Mouse (Mus musculus): ENCODE measurements around the gene Paqr5. TPM values are rescaled to one million over a fixed set of nuclear protein-coding genes. Genes with fewer than 3 reads are reported as not detected.
A peak's percentile ranks its signal among the peaks of the same experiment; 100 is the strongest.

Gene Paqr5
- polyA plus RNA-seq, 2 experiments from 2014 or later: 0.54 to 1.2 TPM

- no peak for ATAC-seq
These were observed 18.3 kb downstream of the Paqr5 start for GRCm38 (mm10) chr9:62008360-62008759.

GRCm38 (mm10) chr9:62007028-62007427, 19.6 kb downstream of the Paqr5 start:
- ATAC-seq: no peak

GRCm38 (mm10) chr9:62003611-62004010, 23.0 kb downstream of the Paqr5 start:
- no peak for ATAC-seq

DNA sequence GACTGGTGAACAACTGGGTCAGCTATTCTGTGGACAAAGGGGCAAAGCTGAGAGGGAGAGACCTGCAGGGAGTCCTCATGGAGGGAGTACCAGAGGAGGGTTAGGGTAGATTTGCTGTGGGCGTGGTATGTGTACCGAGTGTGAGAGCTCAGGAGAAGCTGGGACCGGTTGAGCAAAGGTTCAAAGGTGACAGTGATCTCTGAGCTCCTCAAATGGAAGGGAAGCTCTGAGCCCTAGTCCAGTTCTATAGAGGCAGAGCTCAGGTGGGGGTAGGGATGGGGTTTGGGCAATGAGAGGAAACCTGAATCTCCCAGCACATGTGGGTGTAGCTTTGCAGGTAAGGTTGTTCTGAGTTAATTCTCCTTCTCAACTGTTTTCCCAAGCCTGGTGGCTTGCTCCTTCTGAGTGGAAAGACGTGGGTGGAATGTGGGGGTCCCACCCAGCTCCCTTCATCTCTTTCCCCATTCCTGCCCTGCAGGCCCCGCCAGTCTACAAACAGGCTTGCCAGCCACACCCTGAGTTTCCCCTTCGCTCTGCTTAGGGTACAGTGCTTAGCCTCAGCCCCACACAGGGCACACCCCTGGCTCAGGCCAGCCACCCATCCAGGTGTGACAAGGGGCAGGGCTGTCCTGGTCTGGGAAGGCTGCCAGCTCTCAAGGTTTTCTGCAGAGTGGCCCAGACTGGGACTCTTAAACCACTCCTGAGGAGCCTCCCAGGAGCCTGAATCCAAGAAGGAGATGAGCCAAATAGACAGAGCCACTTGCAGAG, 26.8 kb downstream of the Paqr5 start:
- no peak for ATAC-seq

- no peak for ATAC-seq
These were observed 28.8 kb downstream of the Paqr5 start for GRCm38 (mm10) chr9:61997860-61998259.

- ATAC-seq: no peak
These were observed 35.5 kb downstream of the Paqr5 start for GRCm38 (mm10) chr9:61991158-61991557.

- ATAC-seq: no peak
These were observed 35.9 kb downstream of the Paqr5 start for GRCm38 (mm10) chr9:61990738-61991137.

GRCm38 (mm10) chr9:61986055-61986454, 40.6 kb downstream of the Paqr5 start:
- peak; percentile 51 for ATAC-seq

DNA sequence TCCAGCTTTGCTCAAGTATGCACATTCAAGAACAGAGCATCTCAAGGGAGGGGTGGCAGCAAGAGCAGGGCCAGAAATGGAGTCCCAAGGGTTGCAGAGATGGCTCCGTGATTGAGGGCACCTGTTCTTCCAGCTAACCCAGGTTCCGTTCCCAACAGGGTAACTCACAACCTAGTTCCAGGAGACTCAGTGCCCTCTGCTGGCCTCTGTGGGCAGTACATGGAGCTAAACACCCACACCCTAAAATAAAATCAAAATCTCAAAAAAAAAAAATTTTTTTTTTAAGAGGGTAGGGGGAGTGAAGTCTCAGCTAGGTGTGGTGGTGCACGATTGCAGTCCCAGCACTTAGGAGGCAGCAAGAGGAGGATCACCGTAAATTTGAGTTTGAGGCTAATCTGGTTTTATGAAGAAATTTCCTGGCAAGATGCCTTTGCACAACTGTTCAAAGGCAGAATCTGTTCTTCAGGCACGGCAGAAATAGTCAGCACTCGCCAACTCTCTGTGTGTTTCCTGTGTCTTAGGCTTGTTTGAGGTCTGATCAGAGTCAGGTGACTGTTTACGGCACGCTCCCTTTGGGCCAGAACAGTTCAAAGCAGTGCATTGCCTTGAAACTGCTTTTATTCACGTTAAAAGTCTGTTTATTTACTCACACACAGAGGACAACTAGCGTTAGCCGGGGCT, 41.3 kb downstream of the Paqr5 start:
- ATAC-seq: peak; percentile 63

DNA sequence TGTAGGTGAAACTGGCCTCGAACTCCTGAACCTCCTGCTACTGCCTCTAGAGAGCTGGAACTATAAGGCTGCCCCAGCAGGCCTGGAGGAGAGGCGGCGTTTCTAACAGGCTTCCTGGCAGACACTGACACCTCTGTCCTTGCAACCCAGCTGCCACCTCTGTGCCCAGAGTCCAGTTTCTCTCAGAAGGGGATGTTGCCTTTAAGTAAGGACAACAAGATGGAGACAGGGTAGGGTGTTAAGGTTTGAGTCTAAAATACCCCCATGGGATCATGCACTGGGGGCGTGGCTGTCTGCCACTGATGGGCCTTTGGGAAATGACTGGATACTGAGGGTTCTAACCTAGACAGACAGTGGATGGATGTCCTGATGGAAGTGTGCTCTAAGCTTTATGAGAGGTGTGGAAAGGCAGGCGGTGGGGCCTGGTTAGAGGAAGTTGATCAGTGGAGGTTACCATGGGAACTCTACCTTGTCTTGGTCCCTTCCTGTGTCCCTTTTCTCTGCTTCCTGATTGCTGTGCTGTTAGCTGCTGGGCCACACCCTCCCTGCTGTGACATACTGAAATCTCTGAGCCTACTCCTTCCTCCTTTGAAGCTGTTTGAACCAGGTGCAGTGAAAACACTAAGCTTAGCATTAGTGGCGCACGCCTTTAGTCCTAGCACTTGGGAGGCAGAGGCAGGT, 43.6 kb downstream of the Paqr5 start:
- peak; percentile 88 for ATAC-seq

GRCm38 (mm10) chr9:61981876-61982275, 44.8 kb downstream of the Paqr5 start:
- no peak for ATAC-seq

DNA sequence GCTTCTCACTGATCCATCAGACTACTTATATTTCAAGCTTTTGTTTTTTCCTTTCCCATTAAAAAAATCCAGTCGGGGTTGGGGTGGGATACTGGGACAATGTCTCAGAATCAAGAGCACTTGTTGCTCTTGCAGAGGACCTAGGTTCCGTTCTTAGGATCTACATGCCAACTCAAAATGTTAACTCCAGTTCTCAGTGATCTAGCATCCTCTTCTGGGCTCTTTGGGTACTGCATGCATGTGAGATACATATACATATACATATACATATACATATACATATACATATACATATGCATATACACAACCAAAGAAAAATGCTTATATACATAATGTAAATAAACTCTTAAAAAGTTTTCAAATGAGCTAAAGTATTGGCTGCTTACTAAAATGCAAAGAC, 46.7 kb downstream of the Paqr5 start:
- no peak for ATAC-seq

DNA sequence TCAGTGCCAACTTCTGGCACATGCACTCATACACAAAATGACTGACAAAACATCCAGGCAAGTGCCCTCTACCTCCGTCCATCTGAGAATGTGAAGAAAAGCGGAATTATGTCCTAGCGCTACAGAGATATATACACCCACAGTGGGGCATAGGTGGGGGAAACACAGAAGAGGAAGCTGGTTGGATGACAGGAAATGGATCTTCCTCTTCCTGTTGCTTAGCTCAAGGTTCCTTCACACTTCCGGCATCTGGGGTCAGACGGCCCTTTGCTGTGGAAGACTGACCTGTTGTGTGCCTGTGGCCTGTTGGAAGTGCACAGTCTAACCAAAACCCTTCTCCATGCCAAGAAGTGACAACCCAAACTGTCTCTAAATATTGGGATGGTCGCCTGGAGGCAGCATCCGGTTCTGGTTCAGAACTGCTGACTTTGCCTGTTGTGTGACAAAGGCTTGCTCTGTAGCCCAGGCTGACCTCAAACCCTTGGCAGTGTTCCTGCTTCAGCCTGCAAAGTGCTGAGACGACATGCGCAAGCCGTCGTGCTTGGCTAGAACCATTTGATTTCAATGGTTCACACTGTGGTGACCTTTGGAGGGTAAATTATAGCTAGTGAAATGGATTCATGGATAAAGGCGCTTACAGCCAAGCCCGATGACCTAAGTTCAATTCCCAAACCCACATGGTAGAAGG, 49.3 kb downstream of the Paqr5 start:
- ATAC-seq: no peak

DNA sequence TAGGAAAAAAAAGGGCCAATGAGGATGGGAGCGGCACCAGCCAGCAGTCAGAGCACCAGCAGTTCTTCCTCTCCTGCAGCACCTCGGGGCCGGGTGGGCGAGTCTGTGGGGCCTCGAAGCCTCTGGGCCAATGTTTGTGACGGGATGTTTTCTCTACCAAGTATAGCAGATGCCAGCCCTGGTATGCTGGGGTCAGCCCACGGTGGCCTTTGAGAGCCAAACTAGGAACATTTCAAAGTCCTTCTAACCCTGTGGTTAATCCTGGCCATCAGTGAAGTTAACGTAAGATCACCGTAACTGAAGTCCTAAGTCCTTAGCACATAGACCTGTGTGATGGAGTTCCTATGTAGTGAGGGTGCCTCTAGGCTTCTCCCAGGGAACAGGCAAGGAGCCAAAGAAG, 54.6 kb downstream of the Paqr5 start:
- no peak for ATAC-seq

GRCm38 (mm10) chr9:61971045-61971444, 55.6 kb downstream of the Paqr5 start:
- ATAC-seq: peak; percentile 20

DNA sequence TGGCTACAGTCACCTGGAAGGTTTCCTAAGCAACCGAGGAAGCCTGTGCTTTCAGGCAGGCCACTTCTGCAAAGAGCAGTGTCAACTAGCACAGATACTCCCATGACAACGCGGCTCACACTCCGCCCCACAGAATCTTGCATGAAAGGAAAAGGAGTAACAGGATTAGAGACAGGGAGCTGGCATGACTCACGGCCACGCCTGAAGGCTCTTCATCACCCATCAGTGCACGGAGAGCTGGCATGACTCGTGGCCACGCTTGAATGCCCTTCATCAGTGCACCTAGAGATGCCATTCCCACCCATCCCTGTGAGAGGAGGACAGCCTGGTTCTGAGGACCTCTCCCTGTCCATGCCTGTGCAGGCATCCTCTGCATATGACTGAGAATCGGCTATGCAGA, 59.3 kb downstream of the Paqr5 start:
- ATAC-seq: no peak

DNA sequence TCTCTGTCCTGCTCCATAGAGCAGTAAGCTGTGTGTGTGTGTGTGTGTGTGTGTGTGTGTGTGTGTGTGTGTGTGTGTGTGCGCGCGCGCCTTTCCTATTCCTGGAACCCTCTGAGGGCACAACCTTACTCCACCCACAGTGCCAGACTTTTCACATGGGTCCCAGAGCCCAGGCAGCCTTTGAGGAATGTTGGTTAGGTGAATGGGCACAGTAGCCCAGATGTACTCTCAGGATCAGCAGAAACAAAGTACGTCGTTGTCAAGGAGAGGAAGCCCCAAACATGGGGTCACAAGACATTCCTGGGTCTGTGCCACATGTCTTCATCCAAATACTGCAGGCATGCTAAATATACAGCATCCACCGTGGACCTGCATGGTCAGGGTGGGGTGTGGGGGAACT, 60.7 kb downstream of the Paqr5 start:
- ATAC-seq: no peak

DNA sequence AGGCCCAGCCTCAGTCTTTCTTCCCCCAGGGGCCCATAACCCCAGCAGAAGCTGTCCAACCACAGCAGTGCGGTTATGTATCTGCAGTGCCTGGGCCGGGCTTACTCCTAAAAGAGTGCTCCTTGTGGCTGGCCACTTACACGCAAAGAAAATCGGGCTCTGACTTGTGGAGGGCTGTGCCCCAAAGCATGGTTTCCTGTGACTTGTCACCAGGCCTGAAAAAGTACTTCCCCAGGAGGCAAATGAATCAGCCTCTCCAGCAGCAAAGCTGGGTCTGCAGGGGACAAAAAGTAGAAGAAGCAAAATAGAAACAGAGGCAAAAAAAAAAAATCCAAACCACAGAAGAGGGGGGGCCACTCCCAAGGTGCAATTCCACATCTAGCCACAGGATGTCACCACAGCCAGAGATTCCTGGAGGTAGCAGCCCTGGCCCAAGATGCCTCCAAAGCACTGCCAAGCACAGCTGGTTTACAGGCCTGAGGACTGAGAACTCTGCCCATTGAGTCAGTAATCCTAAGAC, 61.2 kb downstream of the Paqr5 start:
- ATAC-seq: peak; percentile 89

GRCm38 (mm10) chr9:61963356-61963755, 63.3 kb downstream of the Paqr5 start:
- no peak for ATAC-seq

- no peak for ATAC-seq
These were observed 65.5 kb downstream of the Paqr5 start for GRCm38 (mm10) chr9:61961181-61961580.

DNA sequence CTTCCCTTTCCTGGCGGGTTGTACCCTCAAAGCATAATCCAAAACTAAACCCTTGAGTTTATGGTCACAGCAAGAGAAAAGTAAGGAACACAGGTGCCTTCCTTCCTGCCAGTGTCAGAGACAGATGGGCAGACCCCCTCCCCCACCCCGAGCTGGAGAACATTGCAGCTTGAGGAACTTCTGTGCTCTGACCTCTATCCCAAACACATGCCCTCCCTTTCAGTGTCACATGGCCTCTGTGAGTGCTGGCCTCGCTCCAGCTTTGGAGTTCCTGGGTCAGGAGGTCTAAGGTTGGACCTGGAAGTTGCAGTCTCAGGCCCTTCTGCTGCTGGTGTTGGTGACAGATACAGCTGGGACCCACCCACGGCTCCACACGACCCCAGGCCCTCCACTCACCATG, 65.9 kb downstream of the Paqr5 start:
- no peak for ATAC-seq

GRCm38 (mm10) chr9:61959921-61960569, 66.6 kb downstream of the Paqr5 start:
- no peak for ATAC-seq

All from CD4-positive, CD25-positive, alpha-beta regulatory T cell, adult 4 months (primary cell).